Mouse (Mus musculus): ENCODE measurements around the gene Dydc1. TPM values are rescaled to one million over a fixed set of nuclear protein-coding genes. Genes with fewer than 3 reads are reported as not detected.

The Dydc1 gene
- polyA plus RNA-seq, 1 experiment from 2014 or later: not detected

DNA sequence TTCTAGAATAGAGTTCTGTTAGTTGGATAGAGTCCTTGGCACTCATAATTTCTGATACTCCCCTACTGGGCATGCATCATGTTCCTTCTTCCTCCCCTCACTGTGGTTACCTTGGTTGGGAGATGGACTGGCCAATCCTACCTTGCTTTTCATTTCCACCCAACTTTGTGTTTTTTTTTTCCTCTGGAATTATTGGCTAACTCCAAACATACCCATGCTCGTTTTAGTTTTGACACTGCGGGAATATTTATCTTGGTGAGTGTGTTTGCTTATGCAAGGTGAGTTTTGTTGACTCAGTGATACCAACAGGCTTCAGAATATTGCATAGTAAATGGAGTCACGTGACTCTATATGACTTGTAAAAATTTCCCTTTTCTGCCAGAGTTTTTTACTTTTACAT, 28.0 kb downstream of the Dydc1 start:
- 53% methylated on average over 3 of the region's 3 CpGs for WGBS (ENCODE audit: insufficient replicate concordance)
- Histone ChIP-seq H3K4me2 (no peak overlapping the region), H3K27ac (no peak overlapping the region), H3K36me3 (no peaks in the 10 kb centered on the region), H3K9ac (no peak overlapping the region), H3K4me3 (replicated peaks) (no peak overlapping the region), H3K9me3 (replicated peaks) (no peaks in the 10 kb centered on the region), H3K4me1 (replicated peaks) (no peaks in the 10 kb centered on the region), H3K27me3 (no peaks in the 10 kb centered on the region)
- DNase-seq (no peak), ATAC-seq (ENCODE audit: low read depth) (no peak)

DNA sequence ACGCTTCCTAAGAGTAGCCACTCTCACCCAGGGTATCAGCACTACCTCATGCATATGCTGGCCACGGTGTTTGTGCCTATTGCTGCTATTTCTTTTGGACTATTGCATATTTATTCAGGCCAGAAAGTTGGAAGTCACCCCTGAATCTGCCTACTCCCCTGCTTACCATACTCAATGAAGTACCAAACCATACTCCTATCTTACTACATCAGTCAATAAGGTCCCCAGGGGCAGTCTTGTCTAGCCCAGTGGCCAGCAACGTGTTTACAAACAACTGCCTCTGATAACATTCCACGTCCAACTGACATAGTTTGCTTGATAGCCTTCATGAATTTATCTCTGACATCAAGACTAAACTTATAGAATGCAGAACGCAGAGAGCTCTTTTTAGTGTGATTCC, 28.5 kb downstream of the Dydc1 start:
- H3K36me3 ChIP-seq: no peaks in the 10 kb centered on the region
- ATAC-seq (ENCODE audit: low read depth) (no peak), DNase-seq (no peak)
- no peak overlapping the region for H3K4me2 ChIP-seq
- H3K9me3 ChIP-seq (replicated peaks): no peaks in the 10 kb centered on the region
- H3K27ac ChIP-seq: no peak overlapping the region
- WGBS (ENCODE audit: insufficient replicate concordance): 54% methylated on average over 5 of the region's 5 CpGs
- H3K27me3 ChIP-seq: no peaks in the 10 kb centered on the region
- H3K4me3 ChIP-seq (replicated peaks): no peak overlapping the region
- no peak overlapping the region for H3K9ac ChIP-seq
- no peaks in the 10 kb centered on the region for H3K4me1 ChIP-seq (replicated peaks)

GRCm38 (mm10) chr14:41102269-41102668, 29.6 kb downstream of the Dydc1 start:
- no peak overlapping the region for H3K27ac ChIP-seq
- no peaks in the 10 kb centered on the region for H3K9me3 ChIP-seq (replicated peaks)
- no peaks in the 10 kb centered on the region for H3K27me3 ChIP-seq
- no peaks in the 10 kb centered on the region for H3K36me3 ChIP-seq
- ATAC-seq (ENCODE audit: low read depth) (no peak), DNase-seq (no peak)
- H3K4me3 ChIP-seq (replicated peaks): no peak overlapping the region
- no peak overlapping the region for H3K4me2 ChIP-seq
- H3K4me1 ChIP-seq (replicated peaks): no peaks in the 10 kb centered on the region
- no peak overlapping the region for H3K9ac ChIP-seq
- 56% methylated on average over 2 of the region's 2 CpGs for WGBS (ENCODE audit: insufficient replicate concordance)

DNA sequence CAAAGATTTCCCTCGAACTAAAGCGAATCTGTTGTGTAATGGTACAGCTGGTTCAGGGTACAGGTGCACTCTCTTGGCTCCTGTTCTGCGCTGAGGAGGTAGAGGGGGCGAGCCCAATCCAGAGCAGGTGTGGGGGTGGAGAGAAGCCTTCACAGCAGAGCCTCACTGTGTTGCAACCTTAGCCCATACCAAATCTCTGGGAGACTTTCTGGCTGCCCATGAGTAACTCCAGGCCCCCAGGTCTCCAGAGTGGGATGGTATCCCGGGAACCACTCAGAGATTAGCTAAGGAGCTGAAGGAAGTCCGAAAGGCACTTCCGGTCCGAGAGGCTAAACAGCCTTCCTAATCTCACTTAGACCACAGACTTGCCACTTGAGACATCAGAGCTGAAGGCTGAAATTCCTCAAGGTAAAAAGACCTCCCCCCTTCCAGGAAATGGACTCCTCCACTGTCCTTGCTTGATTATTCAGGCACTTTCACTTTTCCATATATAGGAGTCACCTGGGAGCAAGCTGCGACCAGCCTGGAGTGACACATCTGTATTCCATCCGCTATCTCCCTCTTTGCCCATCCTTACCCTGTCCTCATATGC, 32.2 kb downstream of the Dydc1 start, which contains the start of gene Mat1a:
Gene Mat1a (plus strand): TSS at position 183 of the 592 bp plus-strand sequence.
- Histone ChIP-seq H3K27me3 (no peaks in the 10 kb centered on the region), H3K9me3 (replicated peaks) (no peaks in the 10 kb centered on the region), H3K36me3 (no peaks in the 10 kb centered on the region), H3K4me3 (replicated peaks) (no peak within 1 kb of the TSS), H3K4me2 (peak within 1 kb of the TSS; percentile 17; the same call in 1 of the 2 replicates), H3K27ac (no peak within 1 kb of the TSS), H3K4me1 (replicated peaks) (no peaks in the 10 kb centered on the region), H3K9ac (no peak within 1 kb of the TSS)
- ATAC-seq (ENCODE audit: low read depth) (peak; percentile 76), DNase-seq (no peak)
- 48% methylated on average over 10 of the region's 10 CpGs for WGBS (ENCODE audit: insufficient replicate concordance)

DNA sequence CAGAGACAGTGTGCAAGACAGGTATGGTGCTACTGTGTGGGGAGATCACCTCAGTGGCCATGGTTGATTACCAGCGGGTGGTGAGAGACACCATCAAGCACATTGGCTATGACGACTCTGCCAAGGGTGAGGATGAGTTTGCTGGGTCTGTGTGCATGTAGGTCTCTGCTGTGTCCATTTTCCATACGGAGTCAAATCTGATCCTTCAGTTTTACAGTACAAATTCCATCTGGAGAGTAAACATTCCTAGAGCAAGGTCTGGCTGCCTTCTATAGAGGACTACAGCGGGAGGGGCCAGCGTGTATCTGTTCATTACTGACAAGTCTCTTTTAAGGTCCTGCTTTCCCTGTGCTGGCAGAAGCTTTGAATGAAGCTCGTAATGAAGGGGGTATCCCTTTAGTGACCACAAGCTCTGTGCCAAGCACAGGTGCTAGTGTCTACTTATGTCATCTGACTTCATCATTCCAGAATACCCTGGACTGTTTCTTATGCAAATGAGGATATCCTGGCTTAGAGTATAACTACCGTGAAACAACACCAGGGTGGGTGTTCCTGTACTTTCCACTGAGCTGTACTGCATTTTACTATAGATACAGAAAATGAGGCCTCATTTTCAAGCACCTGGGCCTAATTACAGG, 38.4 kb downstream of the Dydc1 start:
- H3K27ac ChIP-seq: no peak overlapping the region
- H3K9me3 ChIP-seq (replicated peaks): no peaks in the 10 kb centered on the region
- H3K4me1 ChIP-seq (replicated peaks): no peaks in the 10 kb centered on the region
- no peaks in the 10 kb centered on the region for H3K27me3 ChIP-seq
- no peak overlapping the region for H3K4me2 ChIP-seq
- WGBS (ENCODE audit: insufficient replicate concordance): 63% methylated on average over 7 of the region's 7 CpGs
- H3K36me3 ChIP-seq: no peaks in the 10 kb centered on the region
- DNase-seq: no peak
- no peak for ATAC-seq (ENCODE audit: low read depth)
- H3K4me3 ChIP-seq (replicated peaks): no peak overlapping the region
- no peak overlapping the region for H3K9ac ChIP-seq

DNA sequence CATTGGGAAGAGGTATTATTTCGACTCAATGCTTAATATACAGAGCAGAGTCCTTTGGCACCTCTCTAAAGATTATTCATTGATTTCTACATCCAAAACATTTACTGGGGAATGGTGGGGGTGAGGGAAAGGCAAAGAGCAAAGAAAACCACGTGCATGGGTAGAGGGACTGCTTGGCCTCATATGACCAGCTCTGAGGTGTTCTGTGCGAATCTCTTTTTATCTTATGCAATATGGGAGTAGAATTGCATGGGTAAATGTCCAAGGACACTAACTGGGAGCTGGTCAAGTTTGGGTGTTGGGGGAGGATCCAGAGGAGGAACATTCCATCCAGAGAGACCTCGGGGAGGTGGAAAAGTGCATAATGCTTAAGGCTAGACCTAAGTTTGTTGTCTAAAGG, 40.2 kb downstream of the Dydc1 start:
- H3K9ac ChIP-seq: no peak overlapping the region
- H3K4me2 ChIP-seq: no peak overlapping the region
- ATAC-seq (ENCODE audit: low read depth) (no peak), DNase-seq (no peak)
- 43% methylated on average over 4 of the region's 4 CpGs for WGBS (ENCODE audit: insufficient replicate concordance)
- no peaks in the 10 kb centered on the region for H3K36me3 ChIP-seq
- H3K4me3 ChIP-seq (replicated peaks): no peak overlapping the region
- H3K9me3 ChIP-seq (replicated peaks): no peaks in the 10 kb centered on the region
- H3K27ac ChIP-seq: no peak overlapping the region
- no peaks in the 10 kb centered on the region for H3K4me1 ChIP-seq (replicated peaks)
- no peaks in the 10 kb centered on the region for H3K27me3 ChIP-seq

DNA sequence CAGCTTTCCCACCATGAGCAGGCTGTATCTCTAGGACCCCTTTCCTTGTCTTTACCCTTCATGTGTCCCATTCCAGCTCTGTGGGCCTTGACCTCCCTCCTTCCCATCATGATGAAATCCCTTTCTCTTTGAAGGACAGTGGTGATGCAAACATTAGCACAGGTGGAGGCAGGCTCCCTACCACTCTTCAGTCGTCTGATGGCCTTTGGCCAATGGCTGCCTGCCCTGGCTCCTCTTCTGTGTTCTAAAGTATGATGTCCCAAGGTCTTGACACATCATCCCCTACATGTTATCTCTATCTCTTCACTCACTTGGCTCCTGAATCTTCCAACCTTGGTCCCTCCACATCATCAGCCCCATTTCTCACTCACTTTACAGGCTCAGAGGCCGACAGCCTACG, 43.6 kb downstream of the Dydc1 start:
- WGBS (ENCODE audit: insufficient replicate concordance): 62% methylated on average over 3 of the region's 3 CpGs
- no peak for ATAC-seq (ENCODE audit: low read depth)
- DNase-seq: no peak

DNA sequence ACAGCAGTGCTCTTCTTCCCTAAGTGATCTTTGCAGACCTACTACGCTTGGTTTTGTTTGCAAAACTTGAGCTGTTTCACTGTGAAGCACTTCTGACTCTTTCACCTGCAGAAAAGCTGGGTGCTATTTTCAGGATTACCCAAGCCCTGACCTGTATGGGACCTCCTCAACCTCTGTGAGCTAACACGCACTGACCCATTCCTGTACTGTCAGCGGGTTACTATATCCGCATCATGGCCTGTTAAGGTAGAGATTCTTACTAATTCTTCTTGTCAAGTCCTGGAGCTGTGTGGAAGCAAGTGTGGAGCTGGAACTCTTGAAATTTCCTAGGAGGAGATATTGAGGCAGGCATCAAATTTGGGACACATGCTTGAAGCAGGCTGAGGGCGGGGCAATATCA, 52.0 kb downstream of the Dydc1 start:
- Histone ChIP-seq H3K4me1 (replicated peaks) (no peaks in the 10 kb centered on the region), H3K27me3 (no peaks in the 10 kb centered on the region), H3K4me2 (no peak overlapping the region), H3K27ac (no peak overlapping the region), H3K9ac (no peak overlapping the region), H3K36me3 (no peaks in the 10 kb centered on the region), H3K4me3 (replicated peaks) (no peak overlapping the region), H3K9me3 (replicated peaks) (no peaks in the 10 kb centered on the region)
- WGBS (ENCODE audit: insufficient replicate concordance): 65% methylated on average over 5 of the region's 5 CpGs
- ATAC-seq (ENCODE audit: low read depth) (no peak), DNase-seq (no peak)

More for the DNA sequence above, 43.6 kb downstream of the Dydc1 start:
- no peaks in the 10 kb centered on the region for H3K27me3 ChIP-seq
- no peaks in the 10 kb centered on the region for H3K9me3 ChIP-seq (replicated peaks)
- H3K27ac ChIP-seq: no peak overlapping the region
- H3K36me3 ChIP-seq: no peaks in the 10 kb centered on the region
- H3K4me2 ChIP-seq: no peak overlapping the region
- H3K4me1 ChIP-seq (replicated peaks): no peaks in the 10 kb centered on the region
- H3K4me3 ChIP-seq (replicated peaks): no peak overlapping the region
- no peak overlapping the region for H3K9ac ChIP-seq

DNA sequence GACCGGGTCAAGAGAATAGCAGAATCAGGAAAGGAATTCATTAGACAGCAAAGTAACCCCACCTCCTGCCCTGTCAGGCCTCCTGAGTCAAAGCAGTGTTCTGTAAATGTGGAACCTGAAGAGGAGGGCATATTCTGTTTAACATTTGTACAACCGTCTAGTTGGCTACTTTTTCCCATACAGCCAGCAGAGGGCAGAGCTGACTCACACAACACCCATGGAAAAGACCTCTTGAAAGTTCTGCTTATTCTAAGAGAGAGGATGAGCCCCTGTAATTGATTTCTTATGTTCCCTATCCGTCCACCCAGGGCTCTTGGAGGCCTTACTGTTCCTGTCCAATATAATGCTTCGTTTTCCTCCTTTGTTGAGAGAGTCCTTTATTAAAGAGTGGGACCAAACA, 55.3 kb downstream of the Dydc1 start:
- DNase-seq (no peak), ATAC-seq (ENCODE audit: low read depth) (no peak)
- H3K4me2 ChIP-seq: no peak overlapping the region
- no peaks in the 10 kb centered on the region for H3K9me3 ChIP-seq (replicated peaks)
- H3K36me3 ChIP-seq: no peaks in the 10 kb centered on the region
- no peaks in the 10 kb centered on the region for H3K27me3 ChIP-seq
- no peak overlapping the region for H3K4me3 ChIP-seq (replicated peaks)
- H3K9ac ChIP-seq: no peak overlapping the region
- H3K4me1 ChIP-seq (replicated peaks): no peaks in the 10 kb centered on the region
- whole genome bisulfite sequencing (ENCODE audit: insufficient replicate concordance): 11% methylated on average over 4 of the region's 4 CpGs
- H3K27ac ChIP-seq: no peak overlapping the region

DNA sequence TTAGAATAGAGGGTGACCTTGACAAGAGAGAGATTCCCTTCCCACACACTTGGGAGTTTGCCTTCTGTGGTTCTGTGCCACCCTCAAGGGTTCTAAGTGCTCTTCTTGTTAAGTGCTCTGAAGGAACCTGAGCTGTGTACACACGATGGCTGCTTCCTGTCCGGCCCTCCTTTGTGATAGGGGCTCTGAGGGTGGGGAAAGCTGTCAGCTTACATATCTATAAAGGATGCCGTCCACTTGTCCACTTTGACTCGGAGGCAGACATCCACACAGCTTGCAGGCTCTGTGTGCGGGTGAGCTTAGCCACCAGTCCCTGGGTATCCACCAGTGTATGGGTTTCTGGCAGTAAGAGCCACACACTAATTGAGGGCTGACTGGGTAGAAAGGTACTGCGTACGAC, 58.8 kb downstream of the Dydc1 start, which contains the start of gene Sftpa1:
Gene Sftpa1 (plus strand): TSS at position 243 of the 400 bp plus-strand sequence.
- Histone ChIP-seq H3K4me2 (no peak within 1 kb of the TSS), H3K9me3 (replicated peaks) (no peaks in the 10 kb centered on the region), H3K27me3 (no peaks in the 10 kb centered on the region), H3K36me3 (no peaks in the 10 kb centered on the region), H3K27ac (no peak within 1 kb of the TSS), H3K9ac (no peak within 1 kb of the TSS), H3K4me1 (replicated peaks) (no peaks in the 10 kb centered on the region), H3K4me3 (replicated peaks) (no peak within 1 kb of the TSS)
- WGBS (ENCODE audit: insufficient replicate concordance): 60% methylated on average over 7 of the region's 7 CpGs
- no peak for ATAC-seq (ENCODE audit: low read depth)
- no peak for DNase-seq

- H3K4me2 ChIP-seq: no peak overlapping the region
- H3K27ac ChIP-seq: no peak overlapping the region
- no peak overlapping the region for H3K9ac ChIP-seq
- no peaks in the 10 kb centered on the region for H3K9me3 ChIP-seq (replicated peaks)
- H3K27me3 ChIP-seq: no peaks in the 10 kb centered on the region
- no peak for DNase-seq
- H3K4me1 ChIP-seq (replicated peaks): no peaks in the 10 kb centered on the region
- H3K36me3 ChIP-seq: no peaks in the 10 kb centered on the region
- no peak for ATAC-seq (ENCODE audit: low read depth)
- H3K4me3 ChIP-seq (replicated peaks): no peak overlapping the region
Observed at GRCm38 (mm10) chr14:41137006-41137405, 64.3 kb downstream of the Dydc1 start.

GRCm38 (mm10) chr14:41140686-41141085, 68.0 kb downstream of the Dydc1 start:
- no peaks in the 10 kb centered on the region for H3K36me3 ChIP-seq
- ATAC-seq (ENCODE audit: low read depth) (no peak), DNase-seq (no peak)
- no peak overlapping the region for H3K9ac ChIP-seq
- no peak overlapping the region for H3K27ac ChIP-seq
- no peak overlapping the region for H3K4me3 ChIP-seq (replicated peaks)
- no peaks in the 10 kb centered on the region for H3K4me1 ChIP-seq (replicated peaks)
- no peaks in the 10 kb centered on the region for H3K27me3 ChIP-seq
- no peaks in the 10 kb centered on the region for H3K9me3 ChIP-seq (replicated peaks)
- H3K4me2 ChIP-seq: no peak overlapping the region
- WGBS (ENCODE audit: insufficient replicate concordance): 55% methylated on average over 1 of the region's 1 CpGs

Measured in liver, embryonic 13.5 days (tissue).